Mouse (Mus musculus) CH12.LX (cell line): ENCODE results near the gene Aip.

Experiments
- CTCF ChIP-seq, 2 experiments: IDR thresholded peaks in 1 of 2; conservative IDR thresholded peaks in 1 of 2; 2 replicates each; pipeline ENCODE4 v1.5.1; 2011 to 2012; ENCODE audit warnings: low read depth in 2 of 2, low read length in 2 of 2, improper control_type of control experiment in 1 of 2, inconsistent platforms in 1 of 2, mild to moderate bottlenecking in 1 of 2, moderate library complexity in 1 of 2
- E2F4 ChIP-seq: IDR thresholded peaks from 2 replicates; pipeline ENCODE4 v1.6.1; 2011; ENCODE audit warnings: low read depth, low read length, improper control_type of control experiment; ENCODE audit not compliant: insufficient replicate concordance
- EP300 ChIP-seq: IDR thresholded peaks from 2 replicates; pipeline ENCODE4 v1.6.1; 2011; ENCODE audit warnings: low read length, improper control_type of control experiment
- MAX ChIP-seq: IDR thresholded peaks from 2 replicates; pipeline ENCODE4 v1.6.1; 2011; ENCODE audit warnings: low read length, improper control_type of control experiment
- NRF1 ChIP-seq: IDR thresholded peaks from 2 replicates; pipeline ENCODE4 v1.6.1; 2014; ENCODE audit warnings: low read depth, mild to moderate bottlenecking, inconsistent platforms, low read length, improper control_type of control experiment, moderate library complexity
- TCF12 ChIP-seq: IDR thresholded peaks from 2 replicates; pipeline ENCODE4 v1.6.1; 2014; ENCODE audit warnings: low read depth, mild to moderate bottlenecking, inconsistent platforms, low read length, improper control_type of control experiment
- UBTF ChIP-seq: IDR thresholded peaks from 2 replicates; pipeline ENCODE4 v1.6.1; 2012; ENCODE audit warnings: low read depth, mild to moderate bottlenecking, inconsistent platforms, low read length, improper control_type of control experiment, moderate library complexity

- TF ChIP-seq NRF1 (no peak), EP300 (no peak), UBTF (no peak), CTCF (conservative IDR thresholded peaks at IDR 0.05 in 1 of 2, IDR thresholded peaks at IDR 0.05 in 1 of 2; ENCODE audit: low read depth in 2 of 2, low read length in 2 of 2) (no peak), E2F4 (no peak), TCF12 (no peak), MAX (no peak)
These were observed 21.9 kb downstream of the Aip start for GRCm38 (mm10) chr19:4103792-4104191.
